Mouse (Mus musculus) adrenal gland, adult (tissue): ENCODE measurements around the gene Prss33.

Source experiments
- DNase-seq, 2 experiments: peaks; one replicate each; pipeline ENCODE4 v3.0.0; 2022 to 2023; ENCODE audit warnings: low spot score in 1 of 2; ENCODE audit not compliant: inconsistent age in 2 of 2

Gene Prss33

DNA sequence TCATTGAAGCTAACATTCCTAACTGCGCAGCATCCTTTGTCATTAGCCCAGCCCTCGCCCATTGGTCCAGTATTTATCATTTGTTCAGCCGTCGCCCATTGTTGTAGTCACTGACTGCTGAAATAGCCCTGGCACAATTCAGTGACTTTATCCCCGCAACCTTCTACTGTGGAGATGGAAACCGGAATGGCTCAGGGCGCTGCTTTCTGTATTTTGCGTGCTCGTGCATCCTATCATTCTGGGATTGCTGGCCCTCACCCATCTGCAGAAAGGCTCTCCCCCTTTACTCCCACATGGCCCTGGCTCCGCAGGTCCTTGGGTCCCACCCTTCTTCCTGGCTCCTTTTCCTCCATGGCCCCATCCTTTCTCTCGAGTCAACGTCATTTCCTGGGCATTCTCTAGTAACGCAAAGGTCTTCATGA is 49.3 kb downstream of the Prss33 start:
- peak; percentile 50 to 76 for DNase-seq

DNA sequence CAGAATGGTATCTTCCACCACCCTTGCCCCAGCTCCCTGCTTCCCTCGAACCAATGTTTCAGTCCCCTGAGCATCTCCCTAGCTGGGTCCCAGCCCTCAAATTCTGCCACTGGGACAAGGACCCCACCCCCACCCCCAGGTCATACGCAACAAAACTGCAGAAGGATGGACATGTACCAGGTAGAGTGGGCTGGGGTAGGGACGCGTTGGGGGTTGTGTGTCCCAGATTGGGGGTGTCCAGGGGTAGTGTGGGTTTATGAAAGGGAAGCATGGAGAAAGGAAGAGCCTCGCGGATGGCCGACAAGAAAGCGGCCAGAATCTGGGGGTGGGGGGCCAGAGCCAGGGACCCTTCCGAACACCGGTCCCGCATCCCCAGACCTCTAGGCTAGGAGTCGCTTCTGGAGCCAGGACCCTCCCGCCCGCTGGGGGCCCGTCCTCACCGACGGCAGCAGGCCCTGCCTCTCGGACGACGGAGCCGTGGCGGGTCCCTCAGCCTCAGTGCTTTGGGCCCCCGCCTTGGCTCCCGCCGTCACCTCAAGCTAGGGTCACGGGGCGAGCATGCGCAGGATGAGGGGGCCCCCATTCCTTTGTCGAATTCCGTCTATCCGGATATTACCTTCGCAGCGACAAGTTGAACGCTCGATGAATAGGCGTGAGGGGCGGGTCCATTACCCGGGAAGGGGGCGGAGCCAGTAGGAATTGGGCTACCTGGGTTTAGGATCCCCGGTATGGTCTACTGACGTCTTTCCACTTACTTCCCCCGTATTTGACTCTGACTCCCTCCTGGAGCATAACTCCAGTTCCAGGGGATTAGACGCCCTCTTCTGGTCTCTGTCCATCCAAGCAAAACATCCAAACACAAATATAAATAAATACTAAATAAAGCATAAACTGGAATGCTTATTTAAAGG is 50.0 kb downstream of the Prss33 start, which contains the start of gene Flywch2:
Gene Flywch2, minus strand, starts transcription at position 521 of the 911 bp plus-strand sequence.
- DNase-seq, result peak; percentile 87 to 94

DNA sequence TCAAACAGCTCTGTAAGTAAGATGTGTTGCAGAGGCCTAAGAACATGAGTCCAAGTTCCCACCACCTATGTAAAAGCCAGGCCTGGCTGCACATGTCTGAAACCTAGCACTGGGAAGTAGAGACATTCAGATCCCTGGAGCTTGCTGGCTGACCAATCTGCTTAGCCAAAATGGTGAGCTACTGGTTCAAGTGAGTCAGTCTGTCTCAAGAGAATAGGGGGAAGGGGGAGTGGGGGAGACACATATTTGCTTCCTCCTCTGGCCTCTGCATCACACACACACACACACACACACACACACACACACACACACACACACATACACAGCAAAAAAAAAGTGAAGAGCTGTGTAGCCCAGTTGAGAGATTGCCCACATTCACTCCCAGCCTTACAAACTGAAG is 52.5 kb downstream of the Prss33 start:
- no peak for DNase-seq
